Mouse (Mus musculus): ENCODE results near the gene Ssc4d. TPM values are rescaled to one million over a fixed set of nuclear protein-coding genes. Genes with fewer than 3 reads are reported as not detected.

Gene Ssc4d
- total and polyA plus RNA-seq, 3 experiments = 1.9 to 2.9 (median 2.0) TPM

DNA sequence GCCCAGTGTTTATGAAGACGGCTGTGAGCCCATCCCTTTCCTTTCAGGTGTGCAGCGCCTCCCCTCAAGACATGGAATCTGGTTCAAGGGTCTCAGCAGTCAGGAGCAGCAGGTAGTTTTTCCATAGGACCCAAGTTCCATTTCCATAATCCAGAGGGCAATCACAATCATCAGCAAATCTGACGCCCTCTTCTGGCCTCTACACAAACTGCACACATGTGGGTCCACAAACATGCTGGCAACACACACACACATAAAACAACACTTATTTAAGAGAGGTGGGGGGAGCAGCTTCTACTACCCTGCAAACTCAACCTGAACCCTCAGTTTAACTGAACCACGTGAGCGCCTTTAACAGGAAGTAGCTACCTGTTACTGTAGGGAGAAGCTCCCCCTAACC, 55.7 kb downstream of the Ssc4d start:
- Histone ChIP-seq H3K4me1 (ENCODE audit: control insufficient read depth in 1 of 2, insufficient read depth in 2 of 2) (peaks cover 6 to 50% of the 10 kb centered on the region in 2 experiments; a peak in 3 of 4 replicates), H3K9me3 (replicated peaks; ENCODE audit: low read length) (no peaks in the 10 kb centered on the region), H3K79me2 (replicated peaks; ENCODE audit: control insufficient read depth, extremely low read depth, insufficient read depth, poor library complexity, severe bottlenecking) (peaks cover 96% of the 10 kb centered on the region), H3K4me2 (ENCODE audit: insufficient read depth, low read depth, poor library complexity, severe bottlenecking) (no peak overlapping the region), H3K27me3 (replicated peaks) (no peaks in the 10 kb centered on the region), H3K4me3 (replicated peaks in 1 of 3; ENCODE audit: low read depth in 2 of 3, low read length in 2 of 3, poor library complexity in 1 of 3) (no peak overlapping the region), H3K36me3 (replicated peaks in 1 of 2; ENCODE audit: control insufficient read depth in 1 of 2, insufficient read depth in 1 of 2, low read length in 1 of 2) (peaks cover 77 to 96% of the 10 kb centered on the region in 2 experiments), H3K9ac (ENCODE audit: insufficient read depth, low read depth) (no peak overlapping the region), H3K27ac (ENCODE audit: insufficient read depth, low read depth) (no peak overlapping the region)
- no peak for DNase-seq (ENCODE audit: extremely low read depth)
- in situ Hi-C loops (cut with MboI; ENCODE audit: low pct_ligation_motif_present, low pct_unique_long_range_greater_than_20kb, low sequenced_read_pairs) = no loop called here
- dilution Hi-C loops (cut with MboI; ENCODE audit: extremely low pct_ligation_motif_present, extremely low pct_unique_long_range_greater_than_20kb, low sequenced_read_pairs) = no loop called here
- no peak for TF ChIP-seq IRF4 (IDR thresholded peaks at IDR 0.05; ENCODE audit: low read depth, low read length)
- TF ChIP-seq ETS1 (conservative IDR thresholded peaks at IDR 0.05; ENCODE audit: low read depth, low read length) = no peak
- TF ChIP-seq POLR2A (IDR thresholded peaks at IDR 0.05; ENCODE audit: low read depth, low read length) = 0 out of 2 replicates have a peak, but pooled peaks have one; percentile 11
- no peak for TF ChIP-seq ZMIZ1 (IDR thresholded peaks at IDR 0.05; ENCODE audit: low read depth, low read length)
- no peak for TF ChIP-seq JUN (IDR thresholded peaks at IDR 0.05; ENCODE audit: insufficient read depth, low read depth, low read length)
- TF ChIP-seq EP300 (IDR thresholded peaks at IDR 0.05; ENCODE audit: low read length) = no peak
- TF ChIP-seq CTCF (conservative IDR thresholded peaks at IDR 0.05 in 1 of 2, IDR thresholded peaks at IDR 0.05 in 1 of 2; ENCODE audit: low read depth in 2 of 2, low read length in 2 of 2) = peak in 1 of 2 experiments; percentile 26; a peak in 2 of 4 replicates

DNA sequence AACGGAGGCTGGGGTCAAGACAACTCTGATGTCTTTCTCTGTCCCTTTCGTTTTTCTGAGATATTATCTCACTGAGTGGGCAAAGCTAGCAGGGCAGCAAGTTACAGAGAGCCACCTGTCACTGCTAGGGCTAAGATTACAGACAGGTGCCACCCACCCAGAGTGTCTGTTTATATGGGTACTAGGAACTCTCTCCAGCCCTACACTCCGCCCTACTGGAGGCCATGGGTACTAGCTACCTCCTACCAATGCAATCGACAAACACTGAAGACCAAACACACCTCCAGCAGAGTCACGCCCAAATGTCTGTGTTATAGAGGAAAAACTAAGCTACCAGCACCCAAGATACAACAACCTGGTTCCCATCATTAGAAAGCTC, 56.3 kb downstream of the Ssc4d start:
- DNase-seq (ENCODE audit: extremely low read depth) = no peak
- in situ Hi-C loops (cut with MboI; ENCODE audit: low pct_ligation_motif_present, low pct_unique_long_range_greater_than_20kb, low sequenced_read_pairs) (no loop called here), dilution Hi-C loops (cut with MboI; ENCODE audit: extremely low pct_ligation_motif_present, extremely low pct_unique_long_range_greater_than_20kb, low sequenced_read_pairs) (no loop called here)
- H3K36me3 ChIP-seq (replicated peaks in 1 of 2; ENCODE audit: control insufficient read depth in 1 of 2, insufficient read depth in 1 of 2, low read length in 1 of 2) = peaks cover 74 to 96% of the 10 kb centered on the region in 2 experiments
- H3K9ac ChIP-seq (ENCODE audit: insufficient read depth, low read depth) = no peak overlapping the region
- H3K4me3 ChIP-seq (replicated peaks in 1 of 3; ENCODE audit: low read depth in 2 of 3, low read length in 2 of 3, poor library complexity in 1 of 3) = no peak overlapping the region
- no peaks in the 10 kb centered on the region for H3K9me3 ChIP-seq (replicated peaks; ENCODE audit: low read length)
- TF ChIP-seq ZNF384 (IDR thresholded peaks at IDR 0.05; ENCODE audit: low read depth, low read length) = no peak
- no peak for TF ChIP-seq E2F4 (IDR thresholded peaks at IDR 0.05; ENCODE audit: insufficient replicate concordance, low read depth, low read length)
- TF ChIP-seq KAT2A (IDR thresholded peaks at IDR 0.05; ENCODE audit: insufficient replicate concordance, low read length) = no peak
- TF ChIP-seq NRF1 (IDR thresholded peaks at IDR 0.05; ENCODE audit: low read depth, low read length) = no peak
- no peak for TF ChIP-seq NELFE (IDR thresholded peaks at IDR 0.05; ENCODE audit: low read depth, low read length)
- TF ChIP-seq USF1 (IDR thresholded peaks at IDR 0.05; ENCODE audit: low read depth, low read length) = no peak
- no peak for TF ChIP-seq TBP (conservative IDR thresholded peaks at IDR 0.05; ENCODE audit: low read depth, low read length)
- no peak for TF ChIP-seq RAD21 (IDR thresholded peaks at IDR 0.05; ENCODE audit: low read depth, low read length)
- no peak for TF ChIP-seq ZKSCAN1 (IDR thresholded peaks at IDR 0.05; ENCODE audit: borderline replicate concordance, low read depth, low read length)
- TF ChIP-seq MXI1 (IDR thresholded peaks at IDR 0.05; ENCODE audit: low read depth, low read length) = no peak
- TF ChIP-seq MYC (IDR thresholded peaks at IDR 0.05; ENCODE audit: low read depth, low read length) = no peak
- no peak for TF ChIP-seq EP300 (IDR thresholded peaks at IDR 0.05; ENCODE audit: low read length)
- TF ChIP-seq SMC3 (IDR thresholded peaks at IDR 0.05; ENCODE audit: low read depth, low read length) = no peak
- no peak for TF ChIP-seq MAZ (IDR thresholded peaks at IDR 0.05; ENCODE audit: low read depth, low read length)
- TF ChIP-seq PAX5 (IDR thresholded peaks at IDR 0.05; ENCODE audit: low read length) = no peak
- no peak for TF ChIP-seq POLR2A (IDR thresholded peaks at IDR 0.05; ENCODE audit: low read depth, low read length)
- H3K4me1 ChIP-seq (ENCODE audit: control insufficient read depth in 1 of 2, insufficient read depth in 2 of 2) = peaks cover 6 to 55% of the 10 kb centered on the region in 2 experiments; a peak in 3 of 4 replicates
- H3K27me3 ChIP-seq (replicated peaks) = no peaks in the 10 kb centered on the region
- H3K4me2 ChIP-seq (ENCODE audit: insufficient read depth, low read depth, poor library complexity, severe bottlenecking) = no peak overlapping the region
- H3K79me2 ChIP-seq (replicated peaks; ENCODE audit: control insufficient read depth, extremely low read depth, insufficient read depth, poor library complexity, severe bottlenecking) = peaks cover 96% of the 10 kb centered on the region
- H3K27ac ChIP-seq (ENCODE audit: insufficient read depth, low read depth) = no peak overlapping the region
